Mouse (Mus musculus) urinary bladder, postnatal 10 days (tissue): ENCODE data around the gene Cept1.
"Not testable (repeated sequence)": the region's sequence is repeated elsewhere in the genome, so short reads cannot be mapped to it uniquely, and the experiment has no call there.

ENCODE experiments used
- DNase-seq: peaks from one replicate; pipeline ENCODE4 v3.0.0; 2022; ENCODE audit warnings: low spot score

Gene Cept1

DNA sequence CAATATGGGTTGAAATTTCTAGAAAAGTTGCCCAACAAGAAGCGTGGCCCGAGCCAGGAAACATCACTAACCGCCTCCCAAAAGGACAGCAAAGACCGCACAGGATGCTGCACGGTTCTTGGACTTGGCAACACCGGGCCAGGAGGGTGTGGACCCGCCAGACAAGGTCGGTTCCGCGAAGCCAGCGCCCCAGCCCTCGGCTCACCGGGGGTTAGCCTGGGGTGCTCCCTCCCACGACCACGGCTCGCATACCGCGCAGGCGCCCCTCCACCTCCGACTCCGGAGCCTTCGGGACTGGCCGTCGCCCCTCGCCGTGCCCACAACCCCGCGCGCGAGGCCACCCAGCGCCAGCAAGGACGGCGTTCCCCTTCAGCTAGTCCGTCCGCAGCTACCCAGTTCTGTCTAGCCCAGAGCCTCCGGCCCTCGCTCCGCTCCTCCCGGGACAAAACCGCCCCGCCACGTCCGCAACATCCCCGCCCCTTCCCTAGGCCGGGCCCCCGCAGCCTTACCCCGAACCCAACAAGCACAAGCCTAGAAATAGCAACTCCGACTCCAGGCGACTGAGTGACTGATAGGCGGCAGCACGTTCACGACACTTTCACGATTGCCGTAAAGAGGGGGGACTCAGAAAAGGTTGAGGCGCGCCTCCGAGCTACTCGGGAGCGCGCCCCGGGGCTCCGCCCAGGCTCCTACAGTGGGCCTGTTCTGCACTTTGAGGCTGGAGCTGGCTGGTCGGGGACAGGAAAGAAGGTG lies at the start of gene Cept1, which contains the start of gene Dram2:
TSS of gene Cept1 (minus strand) at position 632 of the 753 bp plus-strand sequence.
TSS of gene Dram2 (plus strand) at position 628 of the 753 bp plus-strand sequence.
- peak; percentile 59 for DNase-seq

DNA sequence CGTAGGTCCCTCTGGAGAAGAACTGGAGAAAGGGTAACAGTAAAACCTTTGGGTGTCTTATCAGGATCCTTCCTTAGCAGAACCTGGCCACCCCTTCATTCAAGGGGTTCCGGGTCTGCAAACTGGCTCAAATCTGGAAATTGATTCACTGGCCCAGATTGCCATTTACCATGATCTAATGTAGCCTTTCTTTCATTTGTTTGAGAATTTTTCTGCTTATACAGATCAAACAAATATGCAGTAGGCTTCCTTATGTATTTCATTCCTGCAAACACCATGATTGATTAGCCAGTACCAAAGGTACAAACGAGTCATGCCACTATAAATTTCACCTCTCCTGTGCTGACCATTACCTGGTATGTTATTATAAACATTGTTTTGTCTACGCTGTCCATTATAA lies 46.0 kb upstream of the Cept1 start:
- DNase-seq: not testable (repeated sequence)

DNA sequence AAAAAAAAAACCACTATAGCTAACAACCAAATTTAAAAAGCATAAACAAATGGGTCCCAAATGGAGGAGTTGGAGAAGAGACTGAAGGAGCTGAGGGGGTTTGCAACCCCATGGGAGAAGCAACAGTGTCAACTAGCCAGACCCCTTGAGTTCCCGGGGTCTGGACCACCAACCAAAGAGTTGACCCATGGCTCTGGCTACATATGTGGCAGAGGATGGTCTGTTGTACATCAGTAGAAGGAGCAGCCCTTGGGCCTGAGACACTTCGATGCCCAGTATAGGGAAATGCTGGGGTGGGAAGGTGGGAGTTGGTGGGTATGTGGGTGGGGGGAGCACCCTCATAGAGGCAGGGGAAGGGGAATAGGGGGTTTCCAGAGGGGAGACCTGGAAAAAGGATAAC lies 31.7 kb upstream of the Cept1 start:
- DNase-seq: no peak

DNA sequence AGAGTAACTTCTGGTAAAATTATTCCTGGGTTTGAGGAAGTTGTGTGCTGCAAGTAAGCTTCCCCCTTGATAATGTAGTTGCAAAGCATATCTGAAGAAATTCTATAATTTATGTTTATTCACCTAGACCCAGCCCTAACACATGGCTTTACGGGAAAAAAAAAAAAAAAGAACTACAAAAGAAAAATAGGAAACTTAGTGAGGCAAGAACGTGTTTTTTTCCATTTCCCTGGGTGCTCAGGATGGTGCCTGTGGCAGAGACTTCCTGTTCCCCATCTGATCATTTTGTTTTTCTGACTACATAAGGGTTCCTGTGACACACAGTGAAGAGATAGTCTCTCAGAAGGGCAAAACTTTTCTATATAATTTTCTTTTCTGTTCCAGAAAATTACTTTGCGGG lies 25.6 kb upstream of the Cept1 start:
- DNase-seq: no peak

DNA sequence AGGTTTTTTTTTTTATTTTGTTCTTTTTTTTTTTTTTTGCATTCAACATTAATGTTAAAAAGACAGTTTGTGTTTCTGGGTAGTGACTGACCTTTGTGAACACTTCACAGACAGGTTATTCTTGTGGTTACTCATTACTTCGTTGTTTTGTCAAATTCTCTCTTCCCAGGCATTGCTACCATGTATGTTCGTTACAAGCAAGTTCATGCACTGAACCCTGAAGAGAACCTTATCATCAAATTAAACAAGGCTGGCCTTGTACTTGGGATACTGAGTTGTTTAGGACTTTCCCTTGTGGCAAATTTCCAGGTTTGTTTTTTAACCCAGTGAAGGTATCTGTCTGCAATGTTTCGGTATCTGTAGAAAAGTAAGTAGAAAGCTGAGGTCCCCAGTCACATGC lies 18.3 kb upstream of the Cept1 start:
- DNase-seq: no peak

DNA sequence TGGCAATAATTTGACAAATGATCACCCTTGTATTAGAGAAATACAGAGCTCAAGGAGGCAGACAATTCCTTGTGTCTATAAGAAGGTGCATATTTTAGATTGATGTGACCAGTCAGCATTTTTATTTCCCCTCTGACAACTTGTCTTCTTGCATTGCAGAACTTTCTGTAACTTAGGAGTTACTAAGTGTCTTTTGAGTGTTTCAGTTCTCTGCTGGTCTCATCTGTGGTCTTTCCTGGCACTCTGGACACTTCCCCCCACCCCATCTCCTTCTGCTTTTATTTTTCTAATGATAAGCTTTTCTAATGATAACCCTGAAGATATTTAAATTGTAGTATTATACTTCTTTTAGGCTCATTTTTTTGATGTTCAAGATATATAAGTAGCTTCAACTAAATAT lies 10.7 kb upstream of the Cept1 start:
- no peak for DNase-seq

DNA sequence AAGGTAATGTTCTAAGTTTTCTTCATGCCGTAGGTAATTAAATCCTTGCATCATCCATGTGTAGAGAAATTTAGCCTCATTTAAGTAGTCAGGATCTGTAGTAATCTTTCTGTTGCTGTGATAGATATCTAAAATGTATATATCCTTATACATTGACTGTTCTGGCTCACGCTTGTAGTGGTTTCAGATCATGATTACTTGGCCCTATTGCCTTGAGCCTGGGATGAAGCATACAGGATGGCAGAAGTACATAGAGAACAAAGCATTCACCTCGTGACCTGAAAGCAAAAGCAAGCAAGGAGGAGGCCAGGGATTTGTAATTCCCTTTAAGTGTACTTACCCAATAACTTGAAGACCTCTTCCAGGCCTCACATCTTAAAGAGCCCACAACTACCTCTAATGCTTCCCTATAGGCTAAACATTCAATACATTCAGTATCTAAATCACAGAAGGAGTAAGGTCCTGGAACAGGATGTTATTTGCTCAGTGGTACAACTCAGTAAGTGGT lies 8.2 kb upstream of the Cept1 start:
- no peak for DNase-seq

DNA sequence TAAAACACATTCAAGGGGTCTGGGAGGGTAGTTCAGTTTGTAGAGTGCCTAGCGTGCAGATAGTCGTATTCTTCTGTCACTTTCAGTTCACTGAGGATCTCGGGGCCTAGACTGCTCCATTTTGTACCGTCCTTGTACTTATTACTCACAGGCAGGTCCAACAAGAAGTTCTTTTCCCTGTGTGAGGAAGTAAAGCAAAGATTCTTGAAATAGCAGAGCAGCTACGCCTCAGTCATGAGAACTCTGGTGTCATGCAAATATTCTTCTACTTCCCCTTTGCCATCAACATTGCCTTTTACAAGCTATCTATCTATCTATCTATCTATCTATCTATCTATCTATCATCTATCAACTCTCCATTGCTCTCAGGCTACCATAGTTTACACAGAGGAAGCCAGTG lies 5.8 kb upstream of the Cept1 start:
- DNase-seq: no peak

DNA sequence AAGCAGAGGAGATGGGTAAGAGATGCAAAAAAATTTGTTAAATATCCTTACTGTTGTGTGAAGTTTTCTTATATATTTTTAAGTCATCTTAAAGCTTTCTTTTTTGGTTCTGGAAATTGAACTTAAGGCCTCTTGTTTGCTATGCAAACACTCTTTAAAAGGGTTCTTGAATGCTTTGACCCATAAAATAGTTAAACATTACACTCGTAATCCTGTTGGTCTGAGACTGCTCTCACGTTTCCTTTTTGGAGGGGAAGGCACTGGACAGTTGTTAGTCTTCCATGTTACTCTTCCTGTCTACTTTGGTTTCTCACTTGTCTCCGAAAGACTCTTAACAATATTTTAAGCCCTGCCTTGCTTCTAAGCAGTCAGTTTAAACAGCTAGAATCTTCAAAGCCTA lies 1.4 kb upstream of the Cept1 start:
- no peak for DNase-seq

DNA sequence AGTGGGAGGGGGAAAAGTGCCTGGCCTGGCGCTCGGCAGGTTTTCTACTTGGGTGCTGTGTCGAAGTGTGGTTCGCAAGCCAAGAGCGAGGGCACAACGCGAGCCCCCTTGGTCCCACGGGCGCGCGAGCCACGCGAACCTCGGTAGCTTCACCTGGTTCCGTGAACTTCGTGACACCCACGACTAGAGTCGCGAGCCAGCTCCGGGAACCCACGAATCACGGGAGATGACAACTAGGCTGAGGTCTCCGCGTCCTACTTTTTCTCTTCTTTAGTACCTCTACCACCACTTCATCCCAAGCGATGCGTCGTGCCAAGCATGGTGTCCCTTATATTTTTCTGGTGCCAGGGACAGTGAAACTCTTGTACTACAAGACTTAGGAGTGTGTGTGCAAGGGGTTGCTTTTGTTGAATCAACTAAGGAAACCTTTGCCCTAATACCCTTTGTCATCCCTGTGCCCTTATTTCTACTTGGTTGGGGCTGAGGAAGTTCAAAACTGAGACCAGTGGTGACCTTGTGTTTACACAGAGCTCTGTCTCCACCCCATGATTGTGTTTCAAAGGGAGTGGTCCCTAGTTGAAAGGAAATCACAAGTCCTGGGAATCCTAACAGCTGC lies 430 bp upstream of the Cept1 start:
- no peak for DNase-seq

DNA sequence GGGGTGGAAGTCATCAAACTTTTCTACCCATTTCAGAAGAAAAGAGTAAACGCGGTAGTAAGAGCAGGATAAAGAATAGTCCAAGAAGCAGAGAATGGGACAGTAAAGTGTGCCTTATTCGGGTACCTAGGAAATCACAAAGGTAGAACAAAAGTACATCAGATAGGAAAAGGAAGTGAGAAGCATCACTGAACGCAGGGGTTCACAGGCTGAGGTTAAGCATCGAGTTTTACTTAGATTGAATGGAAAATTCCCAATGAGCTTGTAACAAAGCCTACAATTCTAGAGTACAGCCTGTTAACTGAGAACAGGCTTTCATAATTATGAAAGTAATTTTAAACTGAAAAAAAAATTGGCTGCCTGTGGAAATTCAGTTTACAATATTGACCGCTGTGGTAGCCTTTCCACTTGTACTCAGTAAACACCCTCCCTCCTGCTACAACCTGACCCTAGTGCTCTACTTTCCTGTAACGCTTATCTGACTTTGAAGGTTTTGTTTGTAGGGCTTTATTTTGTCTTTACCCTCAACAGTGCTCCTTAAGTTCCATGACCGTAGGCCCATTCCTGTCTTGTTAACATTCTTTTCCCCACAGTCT lies 2.8 kb downstream of the Cept1 start:
- no peak for DNase-seq

DNA sequence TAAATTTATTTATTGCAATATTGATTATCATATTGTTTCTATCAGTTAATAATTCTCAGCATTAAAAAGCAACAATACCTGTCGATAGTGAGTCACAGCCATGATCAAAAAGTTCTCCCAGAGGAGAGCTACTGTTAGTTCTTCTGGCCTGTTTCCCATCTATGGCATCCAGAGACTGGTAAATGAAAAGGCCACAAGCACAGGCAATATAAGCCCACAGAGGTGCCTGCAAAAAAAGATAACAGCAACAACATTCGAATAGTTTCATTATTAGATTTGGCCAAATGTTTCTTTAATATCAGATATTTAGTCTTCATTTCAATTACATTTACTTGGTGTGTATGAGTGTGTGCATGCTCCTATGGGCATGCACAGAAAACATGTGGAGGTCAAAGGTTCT lies 14.3 kb downstream of the Cept1 start:
- no peak for DNase-seq

DNA sequence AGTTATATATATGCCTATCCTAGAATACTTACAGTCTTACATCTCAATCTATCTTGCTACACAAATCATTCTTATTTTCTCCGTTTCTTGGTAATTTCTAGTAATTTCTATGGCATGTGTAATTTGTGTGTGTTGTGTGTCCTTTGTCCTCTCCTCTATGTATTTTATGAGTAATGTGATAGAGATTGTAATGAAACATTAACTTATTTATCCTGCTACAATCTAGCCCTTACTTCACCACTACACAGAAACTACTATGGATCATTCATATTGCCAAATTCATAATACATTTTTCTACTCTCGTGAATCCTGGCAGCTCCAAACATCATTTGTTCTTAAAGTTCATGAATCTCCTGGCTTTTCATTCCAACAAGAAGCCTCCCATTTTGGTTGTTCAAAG lies 19.6 kb downstream of the Cept1 start:
- no peak for DNase-seq

DNA sequence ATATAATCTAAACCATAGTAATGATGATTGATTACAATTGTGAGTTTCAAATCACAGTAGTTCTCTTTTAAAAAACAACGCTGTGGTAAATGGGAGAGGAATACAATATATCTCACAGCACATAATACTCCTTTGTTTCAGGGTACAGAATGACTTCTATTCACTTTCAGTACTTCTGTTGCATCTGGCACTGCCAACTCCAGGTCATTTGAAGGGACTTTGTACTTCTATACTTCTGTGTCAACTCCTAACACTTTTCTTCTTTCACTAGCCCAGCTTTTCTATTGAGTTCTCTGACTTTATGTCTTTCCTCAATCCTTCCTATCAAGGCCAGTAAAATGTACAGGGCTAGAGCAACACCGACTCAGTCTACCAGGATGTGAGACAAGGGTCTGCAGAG lies 21.2 kb downstream of the Cept1 start:
- no peak for DNase-seq

DNA sequence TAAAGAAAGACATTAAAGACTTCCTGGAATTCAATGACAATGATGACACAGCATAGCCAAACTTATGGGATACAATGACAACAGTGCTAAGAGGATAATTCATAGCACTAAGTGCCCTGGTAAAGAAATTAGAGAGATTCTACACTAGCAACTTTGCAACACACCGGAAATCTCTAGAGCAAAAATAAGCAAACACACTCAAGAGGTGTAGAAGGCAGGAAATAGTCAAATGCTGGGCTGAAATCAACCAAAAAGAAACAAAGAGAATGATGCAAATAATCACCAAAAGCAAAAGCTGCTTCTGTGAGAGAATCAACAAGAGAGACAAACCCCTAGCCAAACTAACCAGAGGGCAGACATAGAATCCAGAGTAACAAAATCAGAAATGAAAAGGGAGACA lies 24.9 kb downstream of the Cept1 start:
- no peak for DNase-seq

DNA sequence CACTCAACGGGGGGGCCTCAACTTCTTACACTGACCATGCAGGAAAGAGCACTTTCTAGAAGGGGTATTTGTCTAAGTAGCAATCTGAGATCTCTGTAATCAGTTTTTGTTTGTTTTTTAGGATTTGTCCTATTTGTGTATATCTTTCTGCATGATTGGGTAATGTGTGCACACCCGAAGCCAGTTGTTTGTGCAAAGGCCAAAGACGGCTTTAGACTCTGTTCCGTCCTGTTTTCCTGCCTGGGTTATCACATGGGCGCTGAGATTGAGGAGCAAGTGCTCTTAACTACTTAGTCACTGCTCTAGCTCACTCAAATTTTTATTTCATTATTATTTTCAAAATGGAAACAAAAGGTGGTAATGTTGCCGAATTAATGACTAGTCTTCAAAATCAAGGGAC lies 32.6 kb downstream of the Cept1 start:
- no peak for DNase-seq

DNA sequence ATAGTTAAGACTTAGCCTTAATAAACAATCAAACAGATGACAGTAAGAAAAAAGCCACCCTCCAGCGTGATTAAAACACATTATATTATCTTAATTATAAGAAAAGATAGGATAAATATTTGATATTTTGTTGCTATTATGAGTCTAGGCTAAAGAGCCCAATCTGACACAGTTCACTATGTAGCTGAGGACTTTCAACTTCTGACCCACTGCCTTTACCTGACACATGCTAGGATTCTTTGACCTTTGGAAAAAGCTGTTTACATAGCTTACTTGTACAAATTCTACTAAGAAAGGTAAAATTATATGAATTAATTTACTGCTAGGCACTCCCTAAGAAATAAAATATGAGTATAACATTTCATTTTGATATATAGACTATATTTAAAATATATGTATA lies 36.9 kb downstream of the Cept1 start:
- DNase-seq: no peak

DNA sequence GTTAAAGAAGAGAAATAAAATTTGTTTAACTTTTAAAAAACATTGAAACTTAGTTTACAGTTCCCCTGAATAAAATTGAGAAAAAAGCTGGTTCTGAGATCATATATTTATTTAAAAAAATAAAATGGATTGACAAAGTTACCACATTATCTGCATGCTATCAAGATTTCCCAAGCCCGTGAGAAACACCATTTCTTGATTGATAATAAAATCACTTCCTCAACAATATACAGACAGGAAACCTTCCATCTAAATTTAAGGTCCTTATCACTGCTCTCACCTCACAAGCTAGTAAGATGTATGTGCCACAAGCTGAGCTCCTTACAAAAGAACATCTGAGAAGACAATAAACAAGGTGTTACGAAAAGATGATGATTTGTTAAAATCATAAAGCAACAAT lies 44.7 kb downstream of the Cept1 start:
- no peak for DNase-seq

DNA sequence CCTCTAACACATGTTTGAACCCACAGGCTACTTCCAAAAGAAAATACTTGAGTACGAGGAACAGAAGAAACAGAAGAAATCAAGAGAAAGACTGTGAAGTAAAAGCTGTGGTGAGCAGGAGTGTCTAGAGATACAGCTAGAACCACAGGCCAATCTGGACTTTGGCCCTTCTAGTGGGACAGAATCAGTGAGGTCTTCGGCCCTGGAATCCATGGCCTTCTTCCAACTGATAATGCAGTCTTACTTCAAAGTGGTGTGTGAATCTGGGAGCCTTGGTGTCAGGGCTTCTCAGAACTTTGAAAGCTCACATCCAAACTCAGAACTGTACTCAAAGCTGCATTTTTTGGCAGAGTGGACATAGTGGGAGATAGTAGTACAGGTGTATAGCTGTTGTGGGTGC lies 47.1 kb downstream of the Cept1 start:
- no peak for DNase-seq

DNA sequence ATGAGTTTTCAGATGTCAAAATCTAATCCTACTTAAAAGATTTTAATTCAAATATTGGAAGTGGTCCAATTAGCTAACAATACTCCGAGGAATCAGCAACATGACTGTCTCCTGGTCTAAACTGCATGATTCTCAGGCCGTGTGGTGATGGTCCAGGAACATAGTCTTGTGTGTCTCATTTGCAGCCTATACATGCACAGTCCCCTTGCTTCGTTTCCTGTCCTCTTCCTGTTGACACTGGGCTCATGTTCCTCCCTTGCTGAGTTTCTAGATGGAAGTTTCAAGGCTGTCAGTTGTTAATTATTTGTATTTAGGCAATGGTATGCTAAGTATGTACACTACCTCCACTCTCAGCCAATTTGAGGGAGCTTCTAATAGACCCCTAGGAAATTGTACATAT lies 50.6 kb downstream of the Cept1 start:
- no peak for DNase-seq

DNA sequence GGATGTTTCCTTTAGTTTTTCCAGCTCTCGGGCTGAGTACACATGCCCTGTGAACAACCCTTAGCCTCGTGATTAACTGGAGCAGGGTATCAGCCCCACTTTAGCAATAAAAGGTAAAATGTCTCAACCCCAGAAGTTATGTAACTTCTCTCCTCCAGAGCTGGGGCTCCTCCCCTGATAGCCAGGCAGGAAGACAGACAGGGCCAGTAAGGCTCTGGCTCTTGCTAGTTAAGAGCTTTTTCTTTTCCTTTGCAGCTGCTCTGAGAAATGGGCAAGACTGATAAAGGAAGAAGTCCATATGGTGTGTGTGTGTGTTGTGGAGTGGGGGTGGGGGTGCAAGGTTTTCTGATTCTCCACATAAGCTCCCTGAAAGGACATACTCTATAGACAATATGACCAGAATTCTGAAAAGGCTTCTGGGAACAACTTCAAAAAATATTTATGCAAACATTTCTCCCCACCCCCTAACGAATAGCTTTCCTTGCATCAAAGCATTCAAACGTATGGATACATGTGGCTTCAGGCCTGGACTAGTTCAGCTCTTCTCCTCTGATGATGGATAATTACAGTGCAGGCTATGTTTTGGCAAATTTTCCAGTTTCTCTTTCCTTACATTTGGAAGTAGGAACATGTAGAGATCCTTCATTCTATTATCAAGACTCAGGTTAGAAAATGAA lies 51.4 kb downstream of the Cept1 start:
- no peak for DNase-seq

DNA sequence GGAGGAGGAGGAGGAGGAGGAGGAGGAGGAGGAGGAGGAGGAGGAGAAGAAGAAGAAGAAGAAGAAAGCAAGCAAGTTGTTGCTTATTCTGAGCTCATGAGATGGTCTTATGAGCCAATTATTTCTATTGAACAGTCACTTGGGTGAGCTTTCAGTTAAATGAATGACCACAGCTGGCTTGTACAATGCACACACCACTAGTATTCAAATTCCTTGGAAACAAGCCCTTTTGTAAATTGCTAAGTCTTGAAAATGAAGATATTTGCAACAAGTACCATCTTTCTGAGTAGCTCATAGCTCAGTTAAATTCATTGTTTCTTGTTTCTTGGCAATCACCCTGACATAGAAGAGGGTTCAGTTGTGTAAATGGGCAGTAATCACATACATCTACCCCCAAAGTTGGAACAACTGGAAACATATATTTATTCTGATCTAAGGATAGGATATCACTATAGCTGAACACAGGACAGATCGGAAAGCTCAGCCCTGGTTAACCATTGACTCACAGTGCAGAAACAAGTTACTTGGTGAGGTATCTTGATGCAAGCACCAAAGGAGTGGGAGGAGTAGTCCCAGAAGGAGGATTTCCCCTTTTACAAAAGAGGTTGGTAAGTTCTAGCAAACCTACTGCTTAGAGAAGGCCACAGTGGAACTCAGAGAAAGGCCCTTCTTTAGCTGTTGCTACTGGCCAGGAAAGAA lies 52.1 kb downstream of the Cept1 start:
- no peak for DNase-seq
